Mouse (Mus musculus): ENCODE measurements at regions not wholly inside any gene's neighbourhood (a gene's known extent, or its start where the extent isn't known, plus 50 kb on each side); places are given as distances from the start of the nearest gene placed in this dataset.

GRCm38 (mm10) chr3:8440701-8441365, 1169.1 kb downstream of the Zfp704 start:
- DNase-seq (ENCODE audit: low spot score in 2 of 2), result peak; percentile 2 to 4
